ENCODE assay signal across 27 mouse cellular contexts in genomic region chr15:77323226-77323625, GRCm38 (mm10). TPM values are rescaled to one million over a fixed set of nuclear protein-coding genes. Genes with fewer than 3 reads are reported as not detected.
DNase-seq lines count a peak whose midpoint lies in the region; ATAC-seq and TF ChIP-seq lines count a peak whose summit lies in the region.
"Had no signal": no experiment of that assay in that cellular context is flagged by ENCODE, and none has a peak within 500 bp of the region (broad histone marks: within the 10 kb centered on the region; RNA-seq: fewer than 3 reads in every experiment).

No protein-coding gene starts in this region.

- no peaks in the 10 kb centered on the region for H3K79me2 ChIP-seq in liver, adult 2 months (ENCODE audit: control insufficient read depth, insufficient read depth, low read length)

- DNase-seq in adrenal gland, postnatal 14 days, result peak; percentile 49
- no peak for DNase-seq in adrenal gland, adult 18-20 months (ENCODE audit: low spot score in 2 of 2)
- peak; percentile 38 for DNase-seq in liver, adult 2 months (ENCODE audit: extremely low read depth, low read depth, low spot score)
- peak; percentile 80 for DNase-seq in adipocyte (ENCODE audit: low spot score)
- no peak for DNase-seq in spleen, postnatal 4 days (ENCODE audit: low spot score in 2 of 2)
- DNase-seq: cerebellum, adult 11-12 months; cerebellum, adult 8-10 months; cerebellum, postnatal 10 days; cerebellum, postnatal 36 days; embryo, embryonic 11 days; gastrocnemius, postnatal 25 days; heart, adult 18-20 months; heart, postnatal 10 days; heart, postnatal 36 days had no signal

- H3K4me3 ChIP-seq in liver, adult 2 months (ENCODE audit: insufficient read depth, low read depth, low read length), result no peak overlapping the region
- H3K4me3 ChIP-seq in liver, embryonic 12.5 days, result no peak overlapping the region
- H3K4me3 ChIP-seq: embryonic facial prominence, embryonic 10.5 days; embryonic facial prominence, embryonic 13.5 days; erythroblast, embryonic 14.5 days; forebrain, embryonic 12.5 days; forebrain, embryonic 15.5 days; heart, embryonic 12.5 days; heart, embryonic 15.5 days; hindbrain, embryonic 10.5 days; hindbrain, embryonic 13.5 days; intestine, embryonic 15.5 days had no signal

- H3K36me3 ChIP-seq in liver, adult 2 months (ENCODE audit: control insufficient read depth, insufficient read depth, low read length), result no peaks in the 10 kb centered on the region
- H3K36me3 ChIP-seq in liver, embryonic 12.5 days, result no peaks in the 10 kb centered on the region
- H3K36me3 ChIP-seq: embryonic facial prominence, embryonic 10.5 days; embryonic facial prominence, embryonic 13.5 days; forebrain, embryonic 12.5 days; forebrain, embryonic 15.5 days; heart, embryonic 12.5 days; heart, embryonic 15.5 days; hindbrain, embryonic 10.5 days; hindbrain, embryonic 13.5 days; intestine, embryonic 15.5 days had no signal

- H3K4me1 ChIP-seq in liver, adult 2 months (ENCODE audit: control insufficient read depth, insufficient read depth, low read length), result no peaks in the 10 kb centered on the region
- no peaks in the 10 kb centered on the region for H3K4me1 ChIP-seq in liver, embryonic 12.5 days
- H3K4me1 ChIP-seq: forebrain, embryonic 12.5 days; forebrain, embryonic 15.5 days; hindbrain, embryonic 10.5 days; hindbrain, embryonic 13.5 days; intestine, embryonic 15.5 days had no signal

- TF ChIP-seq CTCF in liver, adult 2 months (IDR thresholded peaks at IDR 0.05; ENCODE audit: low read depth, low read length), result no peak

- TF ChIP-seq POLR2A in liver, adult 2 months (IDR thresholded peaks at IDR 0.05; ENCODE audit: extremely low read depth, insufficient read depth, low read length), result no peak

- no peak for ATAC-seq in liver, embryonic 12.5 days
- ATAC-seq: activated CD4-positive, CD25-positive, alpha-beta regulatory T cell, adult 4 months; forebrain, embryonic 15.5 days; hindbrain, embryonic 16.5 days; intestine, embryonic 15.5 days had no signal

- H3K9ac ChIP-seq in liver, adult 2 months (ENCODE audit: low read depth, low read length), result no peak overlapping the region
- no peak overlapping the region for H3K9ac ChIP-seq in liver, embryonic 12.5 days
- H3K9ac ChIP-seq: embryonic facial prominence, embryonic 13.5 days; forebrain, embryonic 12.5 days; forebrain, embryonic 15.5 days; heart, embryonic 12.5 days; heart, embryonic 15.5 days; hindbrain, embryonic 13.5 days; intestine, embryonic 15.5 days had no signal

- H3K4me2 ChIP-seq in liver, embryonic 12.5 days, result no peak overlapping the region
- H3K4me2 ChIP-seq: embryonic facial prominence, embryonic 13.5 days; forebrain, embryonic 12.5 days; forebrain, embryonic 15.5 days; heart, embryonic 12.5 days; heart, embryonic 15.5 days; hindbrain, embryonic 13.5 days; intestine, embryonic 15.5 days had no signal

- H3K27ac ChIP-seq in liver, adult 2 months (replicated peaks; ENCODE audit: insufficient read depth, low read depth, low read length), result no peak overlapping the region
- H3K27ac ChIP-seq in liver, embryonic 12.5 days, result no peak overlapping the region
- H3K27ac ChIP-seq: embryonic facial prominence, embryonic 10.5 days; embryonic facial prominence, embryonic 13.5 days; forebrain, embryonic 12.5 days; forebrain, embryonic 15.5 days; heart, embryonic 15.5 days; hindbrain, embryonic 10.5 days; hindbrain, embryonic 13.5 days; intestine, embryonic 15.5 days had no signal

- 72% methylated on average over 10 of the region's 10 CpGs for WGBS in liver, adult 2 months
- 65% methylated on average over 10 of the region's 10 CpGs for WGBS in liver, embryonic 12.5 days (ENCODE audit: insufficient replicate concordance)

- H3K9me3 ChIP-seq in liver, embryonic 12.5 days (replicated peaks), result no peaks in the 10 kb centered on the region
- H3K9me3 ChIP-seq: embryonic facial prominence, embryonic 10.5 days; embryonic facial prominence, embryonic 13.5 days; forebrain, embryonic 12.5 days; forebrain, embryonic 15.5 days; heart, embryonic 12.5 days; heart, embryonic 15.5 days; hindbrain, embryonic 10.5 days; hindbrain, embryonic 13.5 days; intestine, embryonic 15.5 days had no signal

- no peaks in the 10 kb centered on the region for H3K27me3 ChIP-seq in liver, adult 2 months (ENCODE audit: control insufficient read depth, insufficient read depth, low read length)
- no peaks in the 10 kb centered on the region; the same call in 1 of the 2 replicates for H3K27me3 ChIP-seq in liver, embryonic 12.5 days (replicated peaks)
- H3K27me3 ChIP-seq: embryonic facial prominence, embryonic 13.5 days; forebrain, embryonic 12.5 days; forebrain, embryonic 15.5 days; heart, embryonic 12.5 days; heart, embryonic 15.5 days; intestine, embryonic 15.5 days had no signal

RNA-seq across cellular contexts. Expression of gene Rbfox2, which starts 16.4 kb away (rescaled TPM):
- 51.4 and 54.9 TPM in 2 replicates for total RNA-seq in adrenal gland, postnatal 14 days (2021)
- 10 to 100 TPM; 41.0 to 48.5 TPM for total RNA-seq in adrenal gland, adult 18-20 months (2021)
- 17.4 and 21.6 TPM in 2 replicates for total RNA-seq in liver, adult 2 months (2014; rRNA removed)
- polyA plus RNA-seq in liver, adult 2 months (2012; rRNA removed), result 18.2 and 21.5 TPM in 2 replicates
- 13.0 and 13.1 TPM in 2 replicates for polyA plus RNA-seq in liver, embryonic 12.5 days (2016; fragmentation: Nextera tagmentation; extraction: Ambion mirVana)
- polyA plus RNA-seq: erythroblast, embryonic 14.5 days had no signal

Comparison
In these comparisons a context has a peak if more than half of its experiments do, and no peak if none do; other contexts are left out.
1. DNase-seq: peak in adrenal gland, postnatal 14 days (single experiment), liver, adult 2 months (single experiment) and adipocyte (single experiment); none in adrenal gland, adult 18-20 months (0 of 2) and spleen, postnatal 4 days (0 of 2).